Mouse (Mus musculus) cerebellum, postnatal 10 days (tissue): ENCODE data around the gene Kat2a.

ENCODE experiments used
- DNase-seq, 2 experiments: peaks; one replicate each; pipeline ENCODE4 v3.0.0; 2021; ENCODE audit warnings: mixed read lengths in 2 of 2

Kat2a gene

DNA sequence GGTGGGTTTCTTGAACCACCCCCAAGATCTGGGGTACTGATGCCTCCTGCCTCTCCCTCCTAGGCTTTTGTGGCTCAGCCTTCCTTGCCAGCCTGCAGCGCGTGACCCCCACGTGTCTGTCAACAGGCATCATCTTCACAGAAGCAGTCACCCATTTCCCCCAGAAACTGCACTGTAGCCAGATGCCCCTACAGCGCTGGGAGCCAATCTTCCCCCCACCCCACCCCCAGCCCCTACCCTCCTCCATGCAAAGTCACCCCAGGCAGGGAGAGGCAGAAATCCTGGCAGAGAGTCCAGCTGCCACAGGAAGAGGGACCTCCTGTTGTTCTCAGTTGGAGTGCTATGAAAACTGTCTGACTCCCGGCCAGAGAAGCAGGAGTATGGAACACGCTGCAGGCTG is 55.8 kb downstream of the Kat2a start:
- peak; percentile 84 to 88 for DNase-seq

DNA sequence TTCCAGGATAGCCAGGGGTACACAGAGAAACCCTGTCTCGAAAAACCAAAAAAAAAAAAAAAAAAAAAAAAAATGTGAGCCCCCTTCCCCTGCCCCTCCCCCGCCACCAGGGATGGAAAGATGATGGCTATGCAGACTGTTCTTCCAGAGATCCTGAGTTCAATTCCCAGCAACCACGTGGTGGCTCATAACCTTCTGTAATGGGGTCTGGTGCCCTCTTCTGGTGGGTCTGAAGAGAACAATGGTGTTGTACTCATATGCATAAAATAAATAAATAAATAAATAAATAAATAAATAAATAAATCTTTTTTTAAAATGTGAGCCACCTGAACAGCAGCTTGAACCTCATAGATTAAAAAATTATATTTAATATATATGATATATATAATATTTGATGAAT is 56.7 kb downstream of the Kat2a start:
- DNase-seq: peak in 1 of 2 experiments; percentile 34
